Mouse (Mus musculus): ENCODE results near the gene Nr4a1.

Nr4a1 gene

GRCm38 (mm10) chr15:101260387-101260786 is 6.3 kb downstream of the Nr4a1 start:
- no peak for TF ChIP-seq GATA4 (IDR thresholded peaks at IDR 0.05; ENCODE audit: insufficient replicate concordance, low read length)

- no peak for TF ChIP-seq GATA4 (IDR thresholded peaks at IDR 0.05; ENCODE audit: insufficient replicate concordance, low read length)
Measured at GRCm38 (mm10) chr15:101260874-101261622, 7.0 kb downstream of the Nr4a1 start.

- no peak for TF ChIP-seq GATA4 (IDR thresholded peaks at IDR 0.05; ENCODE audit: insufficient replicate concordance, low read length)
Measured at GRCm38 (mm10) chr15:101262502-101262901, 8.4 kb downstream of the Nr4a1 start.

GRCm38 (mm10) chr15:101266132-101266963 is 12.3 kb downstream of the Nr4a1 start:
- TF ChIP-seq GATA4 (IDR thresholded peaks at IDR 0.05; ENCODE audit: insufficient replicate concordance, low read length): no peak

GRCm38 (mm10) chr15:101267053-101268032 is 13.3 kb downstream of the Nr4a1 start:
- no peak for TF ChIP-seq GATA4 (IDR thresholded peaks at IDR 0.05; ENCODE audit: insufficient replicate concordance, low read length)

GRCm38 (mm10) chr15:101270101-101270820 is 16.2 kb downstream of the Nr4a1 start:
- no peak for TF ChIP-seq GATA4 (IDR thresholded peaks at IDR 0.05; ENCODE audit: insufficient replicate concordance, low read length)

GRCm38 (mm10) chr15:101271107-101271506 is 17.0 kb downstream of the Nr4a1 start:
- TF ChIP-seq GATA4 (IDR thresholded peaks at IDR 0.05; ENCODE audit: insufficient replicate concordance, low read length): no peak

- no peak for TF ChIP-seq GATA4 (IDR thresholded peaks at IDR 0.05; ENCODE audit: insufficient replicate concordance, low read length)
Measured at GRCm38 (mm10) chr15:101271513-101271912, 17.4 kb downstream of the Nr4a1 start.

- TF ChIP-seq GATA4 (IDR thresholded peaks at IDR 0.05; ENCODE audit: insufficient replicate concordance, low read length): no peak
Measured at GRCm38 (mm10) chr15:101274380-101274779, 20.3 kb downstream of the Nr4a1 start.

GRCm38 (mm10) chr15:101277351-101277899 is 23.4 kb downstream of the Nr4a1 start:
- TF ChIP-seq GATA4 (IDR thresholded peaks at IDR 0.05; ENCODE audit: insufficient replicate concordance, low read length): no peak

GRCm38 (mm10) chr15:101278589-101278988 is 24.5 kb downstream of the Nr4a1 start:
- no peak for TF ChIP-seq GATA4 (IDR thresholded peaks at IDR 0.05; ENCODE audit: insufficient replicate concordance, low read length)

GRCm38 (mm10) chr15:101279430-101279999 is 25.4 kb downstream of the Nr4a1 start:
- TF ChIP-seq GATA4 (IDR thresholded peaks at IDR 0.05; ENCODE audit: insufficient replicate concordance, low read length): no peak

- TF ChIP-seq GATA4 (IDR thresholded peaks at IDR 0.05; ENCODE audit: insufficient replicate concordance, low read length): no peak
Measured at GRCm38 (mm10) chr15:101282471-101282870, 28.4 kb downstream of the Nr4a1 start.
